12 mouse cellular contexts compared by ENCODE assay signal in genomic region chrX:12001336-12001735, GRCm38 (mm10).
A peak's percentile ranks its signal among the peaks of the same experiment; 100 is the strongest.
DNase-seq lines count a peak whose midpoint lies in the region; ATAC-seq and TF ChIP-seq lines count a peak whose summit lies in the region.
"Had no signal": no experiment of that assay in that cellular context is flagged by ENCODE, and none has a peak within 500 bp of the region (broad histone marks: within the 10 kb centered on the region; RNA-seq: fewer than 3 reads in every experiment).

No protein-coding gene starts in this region.

- peak overlapping the region; percentile 88 for H3K4me2 ChIP-seq in liver, embryonic 12.5 days
- peak overlapping the region; percentile 27; the same call in 1 of the 2 replicates for H3K4me2 ChIP-seq in forebrain, embryonic 13.5 days
- peak overlapping the region; percentile 17 for H3K4me2 ChIP-seq in limb, embryonic 12.5 days
- no peak overlapping the region for H3K4me2 ChIP-seq in midbrain, postnatal 0 days (ENCODE audit: low read depth, low read length, poor library complexity, severe bottlenecking)
- H3K4me2 ChIP-seq in heart, embryonic 11.5 days, result no peak overlapping the region; the same call in 1 of the 2 replicates
- H3K4me2 ChIP-seq: heart, embryonic 15.5 days had no signal

- H3K9ac ChIP-seq in liver, embryonic 12.5 days, result peak overlapping the region; percentile 75
- H3K9ac ChIP-seq in forebrain, embryonic 13.5 days, result peak overlapping the region; percentile 21; the same call in 1 of the 2 replicates
- H3K9ac ChIP-seq in limb, embryonic 12.5 days (replicated peaks), result no peak overlapping the region
- no peak overlapping the region for H3K9ac ChIP-seq in midbrain, postnatal 0 days (replicated peaks; ENCODE audit: low read length, poor library complexity, severe bottlenecking)
- H3K9ac ChIP-seq in heart, embryonic 11.5 days (ENCODE audit: low read depth, low read length), result no peak overlapping the region
- H3K9ac ChIP-seq: heart, embryonic 15.5 days had no signal

- peaks cover 95% of the 10 kb centered on the region for H3K4me1 ChIP-seq in liver, embryonic 12.5 days
- peaks cover 78% of the 10 kb centered on the region for H3K4me1 ChIP-seq in forebrain, embryonic 13.5 days
- H3K4me1 ChIP-seq in limb, embryonic 12.5 days (replicated peaks), result peaks cover 74% of the 10 kb centered on the region
- no peaks in the 10 kb centered on the region for H3K4me1 ChIP-seq in midbrain, postnatal 0 days (ENCODE audit: insufficient read depth, low read length)
- H3K4me1 ChIP-seq in heart, embryonic 11.5 days (ENCODE audit: control insufficient read depth, insufficient read depth, low read length), result peaks cover 36% of the 10 kb centered on the region

- TF ChIP-seq CTCF in midbrain, postnatal 0 days (IDR thresholded peaks at IDR 0.05), result no peak

- H3K27me3 ChIP-seq in liver, embryonic 12.5 days (replicated peaks), result peaks cover 76% of the 10 kb centered on the region
- peaks cover 63% of the 10 kb centered on the region for H3K27me3 ChIP-seq in forebrain, embryonic 13.5 days
- peaks cover 98% of the 10 kb centered on the region for H3K27me3 ChIP-seq in limb, embryonic 12.5 days
- peaks cover 23% of the 10 kb centered on the region for H3K27me3 ChIP-seq in midbrain, postnatal 0 days (ENCODE audit: insufficient read depth, low read length)
- peaks cover 71% of the 10 kb centered on the region for H3K27me3 ChIP-seq in heart, embryonic 11.5 days (ENCODE audit: control insufficient read depth, insufficient read depth, low read length)

- ATAC-seq in liver, embryonic 12.5 days, result no peak
- peak; percentile 22 for ATAC-seq in forebrain, embryonic 13.5 days
- ATAC-seq in limb, embryonic 12.5 days (ENCODE audit: insufficient number of reproducible peaks, insufficient read depth, low FRiP score, low TSS enrichment, low read depth), result no peak
- no peak for ATAC-seq in midbrain, postnatal 0 days (ENCODE audit: low FRiP score)
- ATAC-seq in heart, embryonic 11.5 days (replicated peaks; ENCODE audit: insufficient number of reproducible peaks, low FRiP score, low TSS enrichment), result no peak
- ATAC-seq: intestine, embryonic 16.5 days had no signal

- H3K36me3 ChIP-seq in liver, embryonic 12.5 days, result no peaks in the 10 kb centered on the region
- no peaks in the 10 kb centered on the region for H3K36me3 ChIP-seq in forebrain, embryonic 13.5 days (ENCODE audit: poor library complexity, severe bottlenecking)
- no peaks in the 10 kb centered on the region for H3K36me3 ChIP-seq in limb, embryonic 12.5 days
- H3K36me3 ChIP-seq in midbrain, postnatal 0 days (ENCODE audit: insufficient read depth, low read length), result no peaks in the 10 kb centered on the region
- H3K36me3 ChIP-seq in heart, embryonic 11.5 days (ENCODE audit: control insufficient read depth, insufficient read depth, low read length), result no peaks in the 10 kb centered on the region
- H3K36me3 ChIP-seq: heart, embryonic 15.5 days had no signal

- H3K9me3 ChIP-seq in liver, embryonic 12.5 days (replicated peaks), result no peaks in the 10 kb centered on the region
- no peaks in the 10 kb centered on the region for H3K9me3 ChIP-seq in forebrain, embryonic 13.5 days (replicated peaks)
- no peaks in the 10 kb centered on the region for H3K9me3 ChIP-seq in limb, embryonic 12.5 days
- H3K9me3 ChIP-seq in midbrain, postnatal 0 days (ENCODE audit: low read length), result no peaks in the 10 kb centered on the region
- no peaks in the 10 kb centered on the region for H3K9me3 ChIP-seq in heart, embryonic 11.5 days (replicated peaks; ENCODE audit: control insufficient read depth, low read length)
- H3K9me3 ChIP-seq: heart, embryonic 15.5 days had no signal

- intact Hi-C loops in left cerebral cortex, postnatal 14 days (cut with DNase I), result loop anchor here (5.0 to 10.0 kb wide), 3 partner anchors 66 to 197 kb away; no protein-coding TSS in a partner anchor

- no peak for DNase-seq in liver
- DNase-seq in midbrain, postnatal 0 days (ENCODE audit: low spot score), result peak; percentile 43
- no peak for DNase-seq in left cerebral cortex, postnatal 14 days (ENCODE audit: low spot score in 2 of 2)
- no peak for DNase-seq in thymus, postnatal 14 days
- DNase-seq: kidney, postnatal 4 days had no signal

- peak overlapping the region; percentile 51 for H3K4me3 ChIP-seq in liver, embryonic 12.5 days
- no peak overlapping the region for H3K4me3 ChIP-seq in forebrain, embryonic 13.5 days
- H3K4me3 ChIP-seq in limb, embryonic 12.5 days (replicated peaks), result no peak overlapping the region
- H3K4me3 ChIP-seq in midbrain, postnatal 0 days (ENCODE audit: low read depth, low read length), result no peak overlapping the region
- H3K4me3 ChIP-seq in heart, embryonic 11.5 days (ENCODE audit: low read depth, low read length), result no peak overlapping the region
- H3K4me3 ChIP-seq: heart, embryonic 15.5 days had no signal

- peak overlapping the region; percentile 97 for H3K27ac ChIP-seq in liver, embryonic 12.5 days
- peak overlapping the region; percentile 79 for H3K27ac ChIP-seq in forebrain, embryonic 13.5 days
- no peak overlapping the region for H3K27ac ChIP-seq in limb, embryonic 12.5 days
- no peak overlapping the region for H3K27ac ChIP-seq in midbrain, postnatal 0 days (ENCODE audit: low read depth, low read length)
- H3K27ac ChIP-seq in heart, embryonic 11.5 days (ENCODE audit: low read depth, low read length), result no peak overlapping the region
- H3K27ac ChIP-seq: heart, embryonic 15.5 days; macrophage had no signal

- WGBS in liver, embryonic 12.5 days (ENCODE audit: insufficient replicate concordance), result 49% methylated on average over 16 of the region's 16 CpGs
- 3% methylated on average over 16 of the region's 16 CpGs for WGBS in forebrain, embryonic 13.5 days
- WGBS in limb, embryonic 12.5 days, result 7% methylated on average over 16 of the region's 16 CpGs
- WGBS in midbrain, postnatal 0 days, result 13% methylated on average over 16 of the region's 16 CpGs
- 21% methylated on average over 16 of the region's 16 CpGs for WGBS in heart, embryonic 11.5 days (ENCODE audit: insufficient replicate concordance)

Comparison
In these comparisons a context has a peak if more than half of its experiments do, and no peak if none do; other contexts are left out.
1. H3K27ac ChIP-seq: peak in liver, embryonic 12.5 days (single experiment) and forebrain, embryonic 13.5 days (single experiment); none in limb, embryonic 12.5 days (single experiment), midbrain, postnatal 0 days (single experiment) and heart, embryonic 11.5 days (single experiment).
2. H3K4me2 ChIP-seq: peak in liver, embryonic 12.5 days (single experiment), forebrain, embryonic 13.5 days (single experiment) and limb, embryonic 12.5 days (single experiment); none in midbrain, postnatal 0 days (single experiment) and heart, embryonic 11.5 days (single experiment).
3. H3K9ac ChIP-seq: peak in liver, embryonic 12.5 days (single experiment) and forebrain, embryonic 13.5 days (single experiment); none in limb, embryonic 12.5 days (single experiment), midbrain, postnatal 0 days (single experiment) and heart, embryonic 11.5 days (single experiment).